Mouse (Mus musculus): ENCODE results near the gene Irx3.

- no peak for TF ChIP-seq POLR2A (IDR thresholded peaks at IDR 0.05; ENCODE audit: borderline replicate concordance, low read depth, low read length)
- TF ChIP-seq CTCF (IDR thresholded peaks at IDR 0.05; ENCODE audit: low read depth, low read length): no peak
These were observed 12.2 kb upstream of the Irx3 start for GRCm38 (mm10) chr8:91814106-91814505.

Data from bone marrow macrophage, adult 2 months (primary cell).